Mouse (Mus musculus): ENCODE results near the gene Aqp9.

DNA sequence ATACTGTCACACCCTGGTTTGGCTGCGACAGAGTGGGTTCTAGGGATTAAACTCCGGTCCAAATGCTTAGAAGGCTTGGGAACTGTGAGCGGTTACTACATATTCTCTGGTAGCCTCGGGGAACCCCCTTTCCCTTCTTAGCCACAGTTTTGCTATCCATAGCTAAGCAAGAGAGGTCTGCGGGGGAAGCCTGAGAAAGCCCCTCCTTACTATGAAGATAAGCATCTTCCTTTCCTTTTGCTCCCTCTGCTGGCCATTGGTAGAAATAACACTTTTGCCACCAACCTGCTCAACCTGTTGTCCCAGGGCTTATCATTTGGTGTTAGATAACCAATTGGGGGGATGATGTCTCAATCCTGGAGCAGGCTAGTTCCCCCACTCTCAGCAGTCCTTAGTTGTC lies 76.4 kb downstream of the Aqp9 start:
- no peak for TF ChIP-seq POLR2A (IDR thresholded peaks at IDR 0.05; ENCODE audit: insufficient read depth, low read depth, low read length)
- no peak for TF ChIP-seq CTCF (IDR thresholded peaks at IDR 0.05; ENCODE audit: insufficient read depth, low read depth, low read length)

All from olfactory bulb, adult 2 months (tissue).